Mouse (Mus musculus) 416B (cell line): ENCODE data around the gene Thbs1.

Experiments
- DNase-seq: peaks from one replicate; pipeline ENCODE4 v3.0.0; 2011; ENCODE audit warnings: low read depth

Thbs1 gene

GRCm38 (mm10) chr2:118111488-118112131 is at the start of gene Thbs1:
TSS of gene Thbs1 (plus strand) at chr2:118111876.
- DNase-seq, result no peak

GRCm38 (mm10) chr2:118064121-118064764 is 47.4 kb upstream of the Thbs1 start:
- DNase-seq, result no peak

GRCm38 (mm10) chr2:118066065-118066770 is 45.5 kb upstream of the Thbs1 start:
- peak; percentile 27 for DNase-seq

GRCm38 (mm10) chr2:118069975-118070374 is 41.7 kb upstream of the Thbs1 start:
- DNase-seq, result no peak

GRCm38 (mm10) chr2:118072811-118073372 is 38.8 kb upstream of the Thbs1 start:
- no peak for DNase-seq

DNA sequence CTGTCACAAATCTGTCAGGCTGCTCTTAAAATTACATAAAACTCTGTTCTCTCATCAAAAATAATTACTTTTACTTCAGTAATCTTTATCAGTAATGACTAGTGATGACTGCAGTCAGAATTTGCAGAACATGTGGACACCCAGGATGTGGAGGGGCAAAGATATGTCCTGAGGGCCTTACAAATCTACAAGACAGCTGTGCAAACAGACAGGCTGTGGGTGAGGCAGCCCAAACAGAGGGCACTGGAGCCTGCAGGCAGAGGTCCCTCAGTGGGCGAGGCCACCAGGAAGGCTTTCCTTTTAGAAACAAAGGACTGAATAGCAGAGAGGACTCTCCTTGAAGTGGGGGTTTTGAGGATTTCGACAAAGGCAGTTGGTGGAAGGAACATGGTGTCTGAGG is 37.6 kb upstream of the Thbs1 start:
- no peak for DNase-seq

DNA sequence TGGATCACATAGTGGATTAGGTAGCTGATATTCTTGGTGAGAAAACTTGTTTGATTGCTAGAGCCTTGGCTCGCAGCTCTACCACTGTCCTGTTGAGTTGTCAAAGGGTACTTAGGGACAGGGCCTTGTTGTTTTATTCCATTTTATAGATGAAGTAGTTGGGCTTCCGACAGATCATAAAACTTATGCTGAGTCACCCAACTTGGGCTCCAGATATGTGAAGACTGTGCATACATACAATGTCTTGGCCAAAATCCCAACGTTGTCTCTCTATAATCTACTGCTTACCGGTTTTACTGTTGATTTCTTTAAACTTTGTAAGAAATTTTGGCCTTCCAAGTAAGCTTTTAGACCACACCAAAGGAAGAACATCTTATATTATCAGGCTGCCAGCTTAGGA is 36.5 kb upstream of the Thbs1 start:
- DNase-seq, result no peak

DNA sequence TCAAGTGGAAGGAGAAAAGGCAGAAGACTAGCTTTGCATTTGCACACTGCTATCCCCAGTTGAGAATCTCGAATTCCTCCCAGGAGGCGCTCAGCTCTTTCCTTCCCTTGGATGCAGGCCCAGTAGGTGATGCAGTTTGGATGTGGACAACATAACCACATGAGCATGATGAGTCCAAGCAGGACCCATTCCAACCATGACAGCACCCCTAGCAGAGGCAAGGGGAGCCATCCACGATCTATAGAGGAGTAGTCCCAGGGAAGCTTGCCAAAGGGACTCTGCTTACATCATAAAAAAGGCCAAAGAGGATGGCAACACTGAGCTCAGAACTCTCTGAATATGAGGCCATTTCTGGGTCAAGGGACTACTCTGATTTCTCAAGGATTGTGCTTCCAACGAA is 32.5 kb upstream of the Thbs1 start:
- DNase-seq, result no peak

DNA sequence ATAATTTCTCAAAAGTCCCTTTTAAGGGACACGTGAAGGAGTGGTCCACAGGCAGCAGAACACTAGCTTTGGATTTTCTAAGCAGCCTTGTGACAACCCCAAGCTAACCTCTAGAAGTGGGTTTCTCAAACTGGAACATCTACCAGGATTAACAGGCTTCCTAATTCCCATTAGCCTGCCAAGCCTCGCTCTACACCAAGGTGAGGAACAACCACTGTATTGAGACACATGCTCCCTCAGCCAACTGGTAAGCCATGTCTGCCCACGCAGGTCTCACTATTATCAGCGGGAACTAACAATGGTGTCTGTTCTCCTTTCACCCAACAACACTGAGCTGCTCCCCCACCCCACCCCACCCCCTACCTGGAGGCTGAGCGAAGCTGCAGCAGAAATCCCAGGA is 30.1 kb upstream of the Thbs1 start:
- no peak for DNase-seq

DNA sequence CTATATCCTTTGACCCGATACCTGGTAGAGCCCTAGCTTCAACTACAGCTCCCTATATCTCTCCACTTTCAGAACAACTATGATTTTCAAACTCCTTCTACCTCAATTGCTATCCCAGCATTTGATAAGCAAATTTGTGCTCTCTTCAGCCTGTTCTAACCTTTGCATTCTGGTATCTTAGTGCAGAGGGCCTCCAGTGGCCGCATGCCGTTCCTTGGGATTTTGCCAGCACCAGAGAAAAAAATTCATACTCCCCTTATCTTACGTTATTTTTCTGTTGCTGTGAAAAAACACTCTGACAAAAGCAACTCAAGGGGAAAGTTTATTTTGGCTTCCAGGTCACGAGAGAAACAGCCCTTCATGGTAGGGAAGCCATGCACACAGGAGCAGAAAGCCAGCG is 28.0 kb upstream of the Thbs1 start:
- DNase-seq, result no peak

DNA sequence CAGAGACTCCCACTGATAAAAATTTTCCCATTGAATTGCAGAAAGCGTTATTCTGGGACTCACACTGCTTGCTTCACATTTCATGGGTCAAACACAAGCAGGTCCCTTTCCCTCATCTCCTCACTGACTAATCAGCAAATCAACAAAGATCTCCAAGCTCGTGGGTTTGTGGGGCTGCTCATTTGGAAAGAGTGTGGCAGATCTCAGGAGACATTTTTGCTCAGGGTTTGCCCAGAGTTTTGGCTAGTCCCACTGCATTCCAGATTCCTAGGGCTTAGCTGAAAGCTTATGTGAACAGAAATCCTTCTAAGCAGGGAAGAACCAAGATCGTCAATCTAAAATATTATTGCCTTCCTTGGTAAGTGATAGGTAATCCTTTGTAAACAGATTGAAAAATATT is 27.0 kb upstream of the Thbs1 start:
- DNase-seq, result no peak

- no peak for DNase-seq
Measured at GRCm38 (mm10) chr2:118085647-118086046, 26.0 kb upstream of the Thbs1 start.

DNA sequence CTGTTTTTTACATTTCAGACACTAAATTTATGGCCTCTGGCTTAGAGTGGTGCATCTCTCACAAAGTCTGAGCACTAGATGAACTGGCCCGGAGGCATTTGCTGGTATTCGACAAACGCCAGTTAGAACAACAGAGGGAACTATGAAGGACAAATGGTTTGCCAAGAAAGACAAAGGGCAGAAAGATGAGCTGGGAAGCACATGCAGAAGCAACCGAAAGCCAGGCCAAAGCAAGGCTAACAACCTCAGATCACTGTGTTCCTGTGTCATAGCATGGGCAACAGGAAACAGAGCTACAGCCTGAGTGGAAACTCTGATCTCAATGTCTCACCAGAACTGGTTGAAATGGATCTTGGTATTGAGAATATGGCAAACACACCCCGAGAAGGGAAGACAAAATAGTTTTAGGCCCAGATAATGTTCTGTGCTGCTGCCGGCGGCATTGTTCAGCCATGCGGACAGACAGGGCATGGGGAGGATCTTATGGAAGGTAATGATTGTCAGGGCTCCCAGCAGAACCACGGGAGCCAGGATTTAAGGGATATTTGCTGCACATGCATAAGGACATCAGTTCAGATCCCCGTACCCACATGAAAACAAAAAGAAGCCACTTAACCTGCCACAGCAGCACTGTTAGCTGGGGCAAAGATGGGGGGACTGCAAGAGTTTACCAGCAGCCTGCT is 24.5 kb upstream of the Thbs1 start:
- DNase-seq, result no peak

GRCm38 (mm10) chr2:118091226-118091625 is 20.4 kb upstream of the Thbs1 start:
- no peak for DNase-seq

GRCm38 (mm10) chr2:118099104-118099503 is 12.6 kb upstream of the Thbs1 start:
- no peak for DNase-seq

- no peak for DNase-seq
Measured at GRCm38 (mm10) chr2:118102169-118102568, 9.5 kb upstream of the Thbs1 start.

DNA sequence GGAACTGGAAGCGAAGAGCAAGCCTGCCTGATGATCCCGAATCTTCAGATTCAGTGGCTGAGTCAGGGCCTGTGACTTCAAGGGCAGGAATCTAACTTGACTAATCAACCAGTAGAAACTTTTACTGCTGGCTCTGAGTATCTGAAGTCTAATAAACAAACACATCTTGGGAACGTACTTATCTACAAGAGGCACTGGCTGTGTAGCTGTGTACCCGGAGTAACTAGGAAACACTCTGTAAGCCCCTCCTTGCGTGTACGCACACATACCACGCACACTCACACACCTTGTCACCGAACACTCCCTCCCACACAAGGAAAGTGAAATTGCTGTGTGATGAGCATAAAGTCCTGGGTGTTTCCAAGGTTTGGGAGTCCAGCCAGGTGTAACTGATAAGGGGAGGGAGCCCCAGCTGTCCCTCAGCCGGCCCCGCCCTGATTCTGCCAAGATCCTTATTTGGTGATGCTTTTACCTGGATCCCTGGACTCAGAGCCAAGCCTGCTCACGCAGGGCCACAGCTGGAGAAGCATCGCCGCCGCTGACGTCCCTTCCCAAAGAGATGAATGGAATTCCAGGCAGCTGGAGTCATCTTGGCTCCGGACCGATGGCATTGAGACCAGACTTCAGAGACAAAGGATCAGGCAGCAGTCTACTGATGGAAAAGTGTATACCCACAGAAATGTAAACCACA is 1.3 kb upstream of the Thbs1 start:
- no peak for DNase-seq

GRCm38 (mm10) chr2:118111116-118111487 is 574 bp upstream of the Thbs1 start:
- peak; percentile 48 for DNase-seq

- no peak for DNase-seq
Measured at GRCm38 (mm10) chr2:118112438-118112837, 762 bp downstream of the Thbs1 start.

GRCm38 (mm10) chr2:118112846-118113479 is 1.3 kb downstream of the Thbs1 start:
- no peak for DNase-seq

DNA sequence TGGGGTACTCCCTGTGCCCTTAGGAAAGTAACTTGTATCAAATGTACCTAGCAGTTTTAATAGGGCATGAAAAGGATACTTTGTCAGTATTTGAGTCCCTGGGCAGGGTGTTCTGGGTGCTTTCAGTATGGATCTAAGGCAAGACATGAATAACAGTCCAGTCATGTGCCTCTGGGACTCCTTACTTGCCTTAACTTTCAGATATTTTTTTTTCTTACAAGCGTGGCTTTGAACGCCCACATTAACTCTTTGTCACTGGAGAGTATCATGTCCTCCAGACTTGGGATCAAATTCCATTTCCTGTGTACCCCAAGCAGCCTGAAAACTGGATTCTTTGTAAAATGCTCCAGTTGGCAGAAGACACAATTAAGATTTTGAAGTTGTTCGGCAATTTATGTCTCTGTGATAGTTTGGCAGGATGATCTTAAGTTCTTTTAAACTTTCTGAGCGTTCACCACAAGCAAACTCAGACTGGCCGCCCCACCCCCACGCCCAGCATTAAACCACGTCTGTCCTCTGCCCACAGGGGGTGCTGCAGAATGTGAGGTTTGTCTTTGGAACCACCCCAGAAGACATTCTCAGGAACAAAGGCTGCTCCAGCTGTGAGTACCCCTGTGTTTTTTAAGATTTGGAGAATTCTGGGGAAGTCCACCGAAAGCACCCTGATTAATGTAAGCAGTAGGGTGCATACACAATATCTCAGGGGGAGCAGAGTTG is 2.3 kb downstream of the Thbs1 start:
- no peak for DNase-seq
